Mouse (Mus musculus): ENCODE results near the gene Hoxa2.

- TF ChIP-seq EP300 (IDR thresholded peaks at IDR 0.05; ENCODE audit: insufficient read depth, low read depth, low read length) (no peak), CTCF (IDR thresholded peaks at IDR 0.05) (no peak)
Measured at GRCm38 (mm10) chr6:52209685-52210046, 45.0 kb upstream of the Hoxa2 start.

Data from heart, adult 2 months (tissue).